Mouse (Mus musculus): ENCODE measurements at regions not wholly inside any gene's neighbourhood (a gene's known extent, or its start where the extent isn't known, plus 50 kb on each side); places are given as distances from the start of the nearest gene placed in this dataset.
"Not testable (repeated sequence)": the region's sequence is repeated elsewhere in the genome, so short reads cannot be mapped to it uniquely, and the experiment has no call there.

DNA sequence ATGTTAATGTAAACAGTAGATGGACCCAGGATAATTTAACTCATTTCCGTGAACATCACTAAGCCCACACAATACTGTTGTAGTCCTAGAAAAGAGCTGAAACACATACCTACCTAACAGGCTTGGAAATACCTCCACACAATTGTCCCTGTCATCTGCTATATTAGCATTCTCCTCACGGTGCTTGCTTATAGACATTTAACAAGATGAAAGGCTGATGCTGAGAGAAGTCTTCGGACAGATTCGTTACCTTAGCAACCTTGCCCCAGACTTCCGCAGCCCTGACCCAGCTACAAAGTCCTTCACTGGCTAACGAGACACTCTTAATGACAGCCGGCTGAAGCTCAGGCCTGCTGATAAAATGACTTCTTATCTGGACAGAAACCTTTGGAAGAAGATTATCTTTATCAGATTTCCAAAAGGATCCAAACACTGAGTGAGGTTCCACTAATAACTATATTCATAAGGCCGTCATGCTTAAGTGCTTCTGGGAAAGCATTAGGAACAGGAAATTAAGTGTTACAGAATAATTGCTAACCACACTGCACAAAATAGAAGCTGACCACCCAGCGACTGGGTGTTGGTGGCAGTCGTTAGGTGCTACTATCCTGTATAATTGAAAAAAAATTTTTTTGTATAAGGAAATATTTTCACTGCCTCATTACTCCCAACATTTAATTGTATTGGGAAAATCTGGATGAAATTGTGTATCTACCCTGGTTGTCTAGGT lies 267.0 kb upstream of the Tmpo start:
- no peak for DNase-seq (ENCODE audit: low spot score)

DNA sequence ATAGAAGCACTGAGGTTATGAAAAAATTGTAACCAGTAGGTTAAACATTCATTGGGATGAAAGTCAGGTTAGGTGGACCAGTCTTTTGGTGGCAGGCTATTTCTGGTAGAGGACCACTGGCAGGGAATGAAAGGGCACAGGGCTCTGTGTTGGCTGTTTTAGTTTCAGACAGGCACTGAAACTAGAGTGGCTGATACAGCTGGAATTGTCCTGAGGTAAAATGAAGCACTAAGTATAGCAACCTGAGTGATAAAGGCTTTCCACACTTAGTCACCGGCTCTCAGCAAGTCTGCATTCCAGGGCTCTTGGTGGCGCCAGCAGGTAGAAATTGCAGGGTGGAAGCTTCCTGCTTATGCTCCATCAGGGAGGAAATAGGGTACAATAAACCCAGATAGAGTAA lies 262.2 kb upstream of the Tmpo start:
- no peak for DNase-seq (ENCODE audit: low spot score)

DNA sequence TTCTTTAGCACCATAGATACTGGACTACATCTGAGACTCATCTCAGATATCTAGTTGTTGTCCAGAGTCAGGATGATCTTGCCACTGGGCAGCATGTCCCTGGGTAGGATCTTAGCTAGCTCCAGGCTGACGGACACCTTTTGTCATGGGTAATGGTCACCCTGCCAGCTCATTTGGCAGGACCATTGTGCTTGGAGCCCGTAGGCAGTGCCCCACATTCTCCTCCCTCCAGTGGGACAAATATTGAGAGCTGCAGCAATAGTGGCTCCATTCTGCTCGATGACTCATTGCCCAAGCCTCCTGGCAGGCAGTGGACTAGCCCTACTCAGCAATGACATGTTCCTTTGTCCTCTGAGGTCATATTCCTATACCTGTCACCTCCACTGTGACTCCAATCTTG lies 258.9 kb upstream of the Tmpo start:
- DNase-seq (ENCODE audit: low spot score) = no peak

DNA sequence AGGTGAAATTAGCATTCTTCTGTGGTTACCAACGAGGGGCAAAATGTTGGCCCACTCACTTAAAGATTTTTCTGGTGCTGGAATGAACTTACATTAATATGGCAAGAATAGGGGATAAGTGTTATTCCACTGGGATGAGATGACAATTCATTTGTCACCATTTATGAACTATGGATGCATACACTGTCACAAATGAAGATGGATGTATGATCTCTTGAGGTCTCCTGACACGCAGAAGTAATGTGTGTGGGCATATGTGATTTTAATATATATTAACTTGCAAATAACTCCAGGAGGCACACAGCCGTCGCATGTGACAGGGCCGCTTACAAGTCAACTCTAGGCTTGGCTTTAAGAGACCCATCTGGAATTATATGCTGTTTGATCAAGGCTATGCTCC lies 256.8 kb upstream of the Tmpo start:
- DNase-seq (ENCODE audit: low spot score) = no peak

DNA sequence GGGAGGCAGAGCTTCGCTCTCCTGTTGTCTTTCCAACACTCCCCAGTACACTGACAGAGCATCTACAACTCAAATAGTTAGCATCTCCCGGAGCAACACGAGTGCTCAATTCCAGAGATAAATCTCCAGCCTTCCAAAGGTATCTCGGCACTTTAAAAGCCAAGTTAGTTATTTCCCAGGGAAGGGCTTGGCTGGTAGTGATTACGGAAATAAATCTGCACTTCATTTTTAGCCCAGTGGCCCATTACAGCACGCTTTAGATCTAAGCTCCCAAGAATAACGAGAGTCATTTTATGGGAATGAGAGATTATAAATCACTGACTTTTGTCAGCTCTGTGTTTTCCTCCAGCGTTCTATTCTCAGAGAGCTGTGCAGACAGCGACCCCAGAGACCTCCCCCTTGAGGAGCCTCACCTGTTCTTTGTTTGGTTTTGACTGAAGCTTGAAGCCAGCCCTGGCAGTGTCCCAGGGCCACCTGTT lies 255.0 kb upstream of the Tmpo start:
- no peak for DNase-seq (ENCODE audit: low spot score)

DNA sequence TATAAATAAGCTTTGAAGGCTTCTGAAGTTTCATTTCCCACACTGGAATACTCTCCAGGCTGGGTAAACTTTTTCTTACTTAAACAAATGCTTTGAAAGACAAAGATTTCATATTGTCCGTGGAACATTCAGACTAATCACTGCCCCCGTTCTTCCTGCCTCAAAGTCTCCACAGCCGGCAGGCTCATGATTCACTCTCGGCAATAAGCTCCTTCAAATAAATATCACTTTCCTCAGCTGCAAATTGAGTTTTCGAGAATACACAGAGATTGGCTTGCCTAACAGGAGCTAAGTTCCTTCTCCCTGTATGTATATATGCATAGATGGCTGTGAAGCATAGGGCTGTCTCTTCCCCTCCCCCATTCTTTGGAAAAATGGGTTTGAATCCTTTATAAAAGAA lies 249.2 kb upstream of the Tmpo start:
- DNase-seq (ENCODE audit: low spot score) = no peak

DNA sequence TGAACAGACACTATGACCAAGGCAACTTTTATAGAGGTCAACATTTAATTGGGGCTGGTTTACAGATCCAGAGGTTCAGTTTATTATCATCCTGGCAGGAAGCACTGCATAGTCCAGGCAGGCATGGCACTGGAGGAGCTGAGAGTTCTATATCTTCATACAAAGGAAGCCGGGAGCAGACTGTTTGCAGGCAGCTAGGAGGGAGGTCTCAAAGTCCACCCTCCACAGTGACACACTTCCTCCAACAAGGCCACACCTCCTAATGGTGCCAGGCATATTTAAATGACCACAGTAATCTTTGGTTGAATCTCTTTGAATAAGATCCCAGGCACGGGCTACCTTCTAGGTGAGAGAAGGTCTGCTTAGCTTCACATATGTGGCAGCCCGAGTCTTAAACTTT lies 245.5 kb upstream of the Tmpo start:
- DNase-seq (ENCODE audit: low spot score) = no peak

DNA sequence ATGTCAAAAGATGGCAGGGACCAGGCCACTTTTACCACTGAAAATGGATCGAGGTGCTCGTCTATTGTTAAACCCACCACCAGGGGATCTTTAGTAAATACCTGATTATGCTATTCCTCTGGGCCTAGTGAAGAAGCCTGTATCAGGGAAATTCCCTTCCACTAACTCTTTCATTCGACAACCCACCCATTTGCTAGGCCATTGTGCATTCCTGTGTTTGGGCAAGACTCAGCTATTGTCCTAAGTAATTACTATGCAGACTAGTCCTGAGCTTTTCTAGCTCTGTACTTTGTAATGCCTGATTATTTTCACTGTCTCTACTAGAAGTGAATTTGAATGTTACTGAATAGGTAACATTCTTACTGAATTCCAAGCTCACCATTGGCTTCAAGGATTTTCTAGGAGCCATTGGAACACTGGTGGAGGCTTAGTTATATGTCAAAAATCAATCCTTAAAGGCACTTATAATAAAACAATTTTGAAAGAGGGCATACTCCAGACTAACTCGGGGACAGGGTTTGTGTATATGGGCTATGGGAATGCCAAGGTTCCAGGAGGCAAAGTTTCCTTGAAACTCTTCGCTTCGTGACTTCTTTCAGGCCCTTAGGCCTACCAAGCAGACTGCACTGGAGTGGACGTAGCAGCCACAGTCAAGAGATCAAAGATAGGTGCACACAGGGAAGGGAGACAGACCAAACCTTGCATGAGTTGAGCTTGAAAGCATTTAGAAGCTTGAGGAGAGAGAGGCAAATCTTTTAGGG lies 244.7 kb upstream of the Tmpo start:
- not testable (repeated sequence) for DNase-seq (ENCODE audit: low spot score)

DNA sequence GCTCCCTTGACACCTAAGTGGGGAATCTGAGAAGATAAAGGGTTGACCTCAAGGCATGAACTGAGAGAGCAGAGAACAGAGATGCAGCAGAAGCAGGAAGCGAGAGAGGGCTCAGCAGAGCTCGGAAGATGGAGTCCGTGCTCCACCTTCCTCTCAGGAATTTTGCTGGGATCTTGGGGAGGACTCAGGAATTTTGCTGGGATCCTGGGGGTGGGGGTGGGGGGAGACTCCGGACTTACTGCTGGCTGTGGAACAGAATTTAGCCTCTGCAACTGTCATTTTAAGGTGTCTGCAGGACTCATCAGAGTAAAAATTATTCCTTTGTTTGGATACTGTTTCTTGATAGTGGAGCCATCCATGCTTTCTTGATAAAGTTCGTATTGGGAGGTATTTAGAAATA lies 243.7 kb upstream of the Tmpo start:
- no peak for DNase-seq (ENCODE audit: low spot score)

DNA sequence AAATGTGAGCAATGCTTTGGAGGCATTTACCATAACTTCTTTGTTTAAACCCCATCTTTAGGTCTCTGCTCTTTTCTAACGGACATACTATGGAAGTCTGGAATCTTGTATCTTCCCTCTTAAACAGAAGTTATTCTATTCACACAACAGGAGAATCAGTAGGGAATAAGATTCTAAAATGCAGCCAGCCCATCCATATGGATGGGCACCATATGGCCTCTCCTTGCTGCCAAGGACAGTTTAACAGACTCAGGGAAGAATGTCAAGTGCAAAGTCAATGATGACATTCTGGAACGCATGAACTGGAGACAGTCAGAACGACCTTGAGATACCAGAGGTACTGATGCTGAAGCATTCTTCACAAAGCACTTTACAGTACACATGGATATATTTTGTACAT lies 206.1 kb upstream of the Tmpo start:
- DNase-seq (ENCODE audit: low spot score) = no peak

DNA sequence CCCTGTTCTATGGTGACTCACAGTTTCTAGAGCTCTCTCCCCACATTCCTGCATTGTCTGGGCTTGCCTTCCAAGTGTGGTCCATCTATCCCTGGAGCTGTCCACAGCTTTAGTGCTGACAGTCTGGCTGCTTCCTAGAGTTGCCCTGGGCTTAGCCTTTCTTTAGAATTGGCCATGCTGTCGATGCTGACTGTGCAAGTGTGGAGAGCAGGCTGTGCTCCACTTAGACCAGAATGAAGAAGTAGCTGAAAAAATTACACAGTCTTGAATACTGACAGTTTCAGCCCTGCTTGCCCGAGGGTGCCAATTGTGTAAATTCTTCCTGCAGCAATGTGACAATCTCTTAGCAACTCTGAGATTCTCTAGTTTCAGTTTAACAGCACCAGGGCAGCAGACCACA lies 203.3 kb upstream of the Tmpo start:
- DNase-seq (ENCODE audit: low spot score) = peak; percentile 32

DNA sequence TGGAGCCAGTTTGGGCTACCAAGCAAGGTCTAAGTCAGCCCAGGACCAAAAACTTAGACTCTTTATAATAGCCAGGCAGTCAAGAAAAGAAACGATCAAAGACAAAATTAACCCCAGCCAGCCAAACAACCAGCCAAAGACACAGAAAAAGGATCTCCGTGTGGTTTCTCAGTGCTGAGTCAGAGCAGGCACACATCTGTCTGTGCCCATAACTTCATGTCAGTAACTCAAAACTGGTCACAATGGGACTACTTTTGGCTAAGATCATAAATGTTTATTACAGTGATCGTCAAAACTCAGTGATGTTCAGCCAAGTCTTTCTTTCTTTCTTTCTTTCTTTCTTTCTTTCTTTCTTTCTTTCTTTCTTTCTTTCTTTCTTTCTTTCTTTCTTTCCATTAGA lies 195.6 kb upstream of the Tmpo start:
- no peak for DNase-seq (ENCODE audit: low spot score)

DNA sequence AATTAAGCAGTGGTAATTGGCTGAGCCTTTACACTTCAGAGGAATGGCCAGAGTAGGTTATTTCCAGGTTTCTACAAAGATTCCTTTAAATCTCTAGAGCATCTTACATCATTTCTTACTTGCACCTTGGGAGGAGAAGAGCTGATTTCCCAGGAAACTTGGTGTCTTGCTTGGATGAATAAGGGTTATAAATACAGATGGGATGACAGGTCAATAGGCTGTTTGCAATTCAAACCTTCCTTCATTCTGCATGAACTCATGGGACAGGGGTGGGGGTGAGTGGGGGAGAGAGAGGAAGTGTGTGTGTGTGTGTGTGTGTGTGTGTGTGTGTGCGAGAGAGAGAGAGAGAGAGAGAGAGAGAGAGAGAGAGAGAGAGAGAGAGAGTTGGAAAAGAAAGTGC lies 186.4 kb upstream of the Tmpo start:
- DNase-seq (ENCODE audit: low spot score) = no peak

DNA sequence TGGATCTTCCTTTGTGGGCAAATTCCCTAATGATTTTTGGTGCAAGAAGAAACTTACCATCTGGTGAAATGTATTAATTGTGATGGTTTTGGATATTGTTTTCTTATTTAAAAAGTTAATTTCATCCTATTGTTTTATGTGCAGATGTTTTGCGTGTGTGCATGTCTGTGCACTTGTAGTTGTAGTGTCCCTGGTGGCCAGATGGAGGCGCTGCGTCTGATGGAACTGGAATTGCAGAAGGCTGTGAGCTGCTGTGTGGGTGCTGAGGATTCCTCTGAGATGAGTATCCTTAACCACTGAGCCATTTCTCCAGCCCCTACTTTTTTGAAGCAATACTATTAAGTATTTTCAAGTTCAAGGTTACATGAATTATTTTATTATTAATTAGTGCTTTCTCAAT lies 181.5 kb upstream of the Tmpo start:
- DNase-seq (ENCODE audit: low spot score) = no peak

DNA sequence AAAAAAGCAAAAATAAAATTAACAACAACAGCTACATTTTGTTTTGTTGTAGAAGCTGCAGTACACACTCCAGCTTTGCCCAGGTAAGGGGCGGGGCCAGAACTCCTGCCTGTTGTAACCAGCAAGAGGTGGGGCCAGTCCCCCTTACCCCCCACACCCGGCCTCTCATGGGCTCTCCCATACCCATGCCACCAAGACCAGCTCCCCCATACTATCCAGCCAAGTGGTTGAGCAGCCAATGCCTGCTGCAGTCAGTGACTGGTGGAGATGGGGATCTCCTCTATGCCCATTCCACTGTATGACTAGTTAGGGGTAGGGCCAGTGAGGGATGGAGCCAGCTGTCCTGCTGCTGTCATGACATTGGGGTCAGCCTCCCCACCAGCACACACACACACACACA lies 180.5 kb upstream of the Tmpo start:
- no peak for DNase-seq (ENCODE audit: low spot score)

DNA sequence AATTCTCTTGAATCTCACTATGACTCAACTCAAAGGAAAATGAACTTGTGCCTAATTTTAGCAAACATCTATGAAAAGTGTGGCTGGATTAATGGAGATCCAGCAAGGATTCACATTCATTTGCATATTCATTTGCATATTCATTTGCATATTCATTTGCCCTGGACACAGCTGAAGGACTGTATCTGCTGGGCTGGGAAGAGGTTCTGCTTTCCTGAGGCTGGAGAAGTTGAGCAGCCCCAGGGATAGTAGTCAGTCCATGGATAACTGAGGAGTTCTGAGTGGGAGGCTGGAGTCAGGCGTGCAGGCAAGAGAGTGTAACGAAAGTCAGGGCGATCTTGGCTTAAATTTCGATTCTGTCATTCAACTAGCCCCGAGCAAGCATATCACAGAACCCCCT lies 164.3 kb upstream of the Tmpo start:
- no peak for DNase-seq (ENCODE audit: low spot score)

DNA sequence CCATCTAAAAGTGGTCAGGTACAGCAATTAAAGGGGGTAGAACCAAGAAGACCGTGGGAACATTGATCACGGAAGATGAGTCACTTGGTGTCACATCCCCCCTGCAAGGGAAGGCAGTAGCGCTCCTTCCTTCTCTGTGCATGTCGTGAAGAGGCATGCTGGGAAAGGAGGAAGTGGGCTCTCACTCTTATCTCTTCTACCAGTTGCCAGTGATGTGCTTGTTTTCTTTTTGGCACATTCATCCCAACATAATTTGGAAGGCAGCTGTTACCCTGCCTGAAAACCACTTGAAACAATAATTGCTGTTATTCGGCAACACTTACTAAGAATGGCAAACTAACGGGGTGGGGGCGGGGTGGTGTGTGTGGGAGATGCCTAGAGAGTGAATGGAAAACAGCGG lies 161.0 kb upstream of the Tmpo start:
- no peak for DNase-seq (ENCODE audit: low spot score)

DNA sequence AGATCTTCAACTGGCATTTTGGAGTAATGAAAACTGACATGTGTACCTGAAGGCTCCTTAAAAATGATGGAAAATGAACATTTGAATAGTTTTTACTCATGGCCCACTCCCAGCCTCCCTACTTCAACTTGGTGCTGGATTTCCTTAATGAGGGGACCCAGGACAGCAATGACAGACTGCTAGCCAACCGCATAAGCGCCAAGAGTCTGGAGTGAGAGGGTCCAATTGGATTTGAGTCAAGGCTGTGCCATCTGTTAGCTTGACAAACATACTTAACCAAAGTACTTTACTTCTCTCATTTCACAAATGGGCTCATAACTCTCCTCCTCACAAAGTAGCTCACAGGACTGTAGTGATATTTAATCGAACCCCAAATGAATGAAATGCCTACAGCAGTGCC lies 158.2 kb upstream of the Tmpo start:
- DNase-seq (ENCODE audit: low spot score) = no peak

DNA sequence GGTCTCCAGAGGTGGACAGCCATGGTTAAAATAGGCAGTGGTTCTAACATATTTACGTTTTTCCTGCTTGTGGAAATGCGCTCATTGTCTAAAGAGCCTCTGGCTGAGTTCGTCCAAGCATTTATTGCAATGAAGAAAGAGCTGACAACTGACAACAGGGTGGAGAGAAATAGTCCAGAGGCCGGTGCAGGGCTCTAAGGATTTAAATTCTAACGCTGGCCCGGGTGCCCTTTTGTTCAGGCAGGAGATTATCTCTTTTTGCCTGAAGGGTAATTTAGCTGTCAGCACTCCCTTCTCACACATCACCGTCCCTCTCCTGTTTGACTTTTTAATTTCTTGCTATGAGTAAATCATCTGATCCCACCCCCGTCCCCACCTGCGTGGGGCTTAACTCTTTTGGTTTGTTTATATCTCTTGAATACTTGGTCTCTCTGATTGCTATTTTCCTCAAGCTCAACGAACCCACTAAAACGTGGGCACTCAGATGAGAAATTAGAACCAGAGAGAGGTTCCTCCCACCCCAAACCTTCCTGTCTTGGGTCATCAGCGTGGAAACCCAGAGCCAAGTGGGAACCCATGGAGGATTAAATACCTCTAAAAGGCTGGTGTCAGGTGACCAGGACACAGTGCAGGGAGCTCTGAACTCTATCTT lies 145.7 kb upstream of the Tmpo start:
- no peak for DNase-seq (ENCODE audit: low spot score)

DNA sequence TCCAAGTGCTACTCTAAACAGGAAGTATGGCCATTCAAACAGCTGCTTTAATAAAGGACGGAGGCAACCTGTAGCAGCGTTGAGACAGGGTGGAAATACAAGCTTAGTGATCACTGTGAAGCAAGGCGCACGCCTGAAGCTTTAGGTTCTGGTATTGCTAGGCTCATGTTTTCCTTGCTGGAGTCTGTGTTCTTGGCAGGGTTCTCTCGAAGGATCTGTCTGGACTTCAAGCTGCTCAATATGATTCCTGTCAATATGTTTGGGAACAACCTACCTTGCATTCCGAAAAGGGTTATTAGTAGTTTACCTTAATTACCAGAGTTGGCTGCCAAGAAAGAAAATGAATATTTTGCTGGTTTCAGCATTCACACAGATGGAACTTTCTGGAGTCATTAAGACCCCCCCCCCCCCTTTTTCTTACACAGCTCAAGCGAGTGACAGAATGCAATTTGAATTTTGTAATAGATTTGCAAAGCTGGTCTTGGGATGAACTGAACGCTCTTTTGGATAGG lies 145.1 kb upstream of the Tmpo start:
- no peak for DNase-seq (ENCODE audit: low spot score)

DNA sequence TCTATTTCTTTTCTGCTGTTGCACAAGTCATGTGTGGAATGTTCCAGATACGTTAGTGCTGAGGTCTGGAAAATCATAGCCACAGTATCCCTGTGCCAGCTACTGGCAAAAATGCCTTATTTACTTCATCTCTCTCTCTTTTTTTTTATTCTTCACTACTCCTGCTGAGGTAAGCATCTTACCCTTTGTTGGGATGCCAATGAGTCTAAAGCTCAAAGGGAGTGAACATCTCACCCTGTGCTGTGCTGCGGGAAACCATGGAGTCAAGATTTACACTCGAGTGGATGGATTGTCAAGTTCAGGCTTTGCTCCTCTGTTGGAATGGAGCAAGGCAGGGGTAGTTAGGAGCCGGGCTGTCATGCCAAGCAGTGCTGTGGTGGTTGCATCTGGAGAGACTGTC lies 140.1 kb upstream of the Tmpo start:
- DNase-seq (ENCODE audit: low spot score) = no peak

DNA sequence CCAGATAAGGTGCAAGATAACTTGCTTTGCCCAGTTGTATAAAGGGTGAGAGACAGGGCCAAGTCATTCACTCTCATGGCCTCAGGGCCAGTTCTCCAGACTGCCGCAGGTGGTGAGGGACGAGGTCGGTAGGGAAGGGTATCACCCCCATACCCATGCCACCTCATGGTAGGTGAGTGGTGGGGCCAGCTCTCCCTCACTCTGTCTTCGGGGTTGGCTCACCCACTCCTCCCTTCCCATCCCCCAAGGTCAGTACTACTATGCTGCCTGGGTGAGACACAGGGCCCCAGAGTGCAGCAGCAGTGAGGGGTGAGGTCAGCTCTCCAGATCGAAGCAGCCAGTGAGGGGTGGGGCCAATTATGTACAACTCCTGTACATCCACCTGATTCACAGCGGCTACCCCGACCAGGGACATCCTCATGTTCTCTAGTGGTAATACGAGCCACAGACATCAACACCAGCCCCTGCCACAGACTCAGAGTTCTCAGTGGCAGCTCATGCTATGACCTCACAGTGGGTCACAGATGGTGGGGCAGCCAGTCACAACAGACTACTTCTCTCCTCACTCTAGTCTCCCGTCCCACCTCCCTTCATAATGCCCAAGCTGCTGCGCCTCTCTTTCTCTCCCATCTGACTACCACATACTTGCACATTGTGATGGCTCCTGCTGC lies 138.5 kb upstream of the Tmpo start:
- DNase-seq (ENCODE audit: low spot score) = no peak

DNA sequence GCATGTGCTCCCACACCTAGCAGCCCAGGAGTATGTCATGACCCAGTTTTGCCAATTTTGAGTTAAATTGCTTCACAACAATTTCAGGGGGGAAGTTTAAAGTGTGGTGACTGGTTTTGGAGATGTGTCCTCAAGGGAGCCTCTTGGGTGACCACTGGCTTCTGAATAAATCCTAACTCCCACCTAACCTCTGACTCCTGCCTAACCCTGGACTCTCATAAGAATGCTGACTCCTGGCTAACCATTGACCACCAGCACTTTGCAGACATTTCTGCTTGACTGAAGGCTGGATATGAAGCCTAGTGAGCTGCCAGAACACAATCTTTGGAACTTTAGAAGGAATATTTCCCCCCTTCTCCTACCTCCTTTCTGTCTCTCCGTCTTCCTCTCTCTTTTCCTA lies 133.3 kb upstream of the Tmpo start:
- DNase-seq (ENCODE audit: low spot score) = no peak

Measured in yolk sac, embryonic 10.5 days (tissue).